Mouse (Mus musculus) ES-E14 (cell line): ENCODE measurements around the gene Ddx51. TPM values are rescaled to one million over a fixed set of nuclear protein-coding genes. Genes with fewer than 3 reads are reported as not detected.

Experiments used
- DNase-seq: peaks from one replicate; pipeline ENCODE4 v3.0.0-alpha.2; 2013; ENCODE audit warnings: low read depth, low spot score
- H3K27ac ChIP-seq: 2 replicates; pipeline ENCODE4 v1.5.1; 2012; ENCODE audit warnings: low read depth, mild to moderate bottlenecking, low read length, moderate library complexity, mixed read lengths; ENCODE audit not compliant: poor library complexity, insufficient read depth, severe bottlenecking
- H3K36me3 ChIP-seq: 2 replicates; pipeline ENCODE4 v1.6.1; 2012; ENCODE audit warnings: mild to moderate bottlenecking, low read length, moderate library complexity, mixed read lengths; ENCODE audit not compliant: control insufficient read depth, poor library complexity, insufficient read depth, severe bottlenecking
- H3K4me1 ChIP-seq, 2 experiments: fragments of 150-350 bp in 1 of 2; sonication (generic) in 1 of 2; 2 replicates each; pipeline ENCODE4 v1.6.1; 2012; ENCODE audit warnings: low read length in 2 of 2, mild to moderate bottlenecking in 1 of 2, mixed read lengths in 1 of 2; ENCODE audit not compliant: control insufficient read depth in 2 of 2, insufficient read depth in 2 of 2, poor library complexity in 1 of 2
- H3K4me3 ChIP-seq, 2 experiments: fragments of 150-350 bp in 1 of 2; sonication (generic) in 1 of 2; 2 replicates each; pipeline ENCODE4 v1.5.1; 2012; ENCODE audit warnings: low read length in 2 of 2, low read depth in 1 of 2, mild to moderate bottlenecking in 1 of 2, mixed read lengths in 1 of 2; ENCODE audit not compliant: insufficient read depth in 1 of 2, poor library complexity in 1 of 2, severe bottlenecking in 1 of 2
- H3K9ac ChIP-seq: 2 replicates; pipeline ENCODE4 v1.6.1; 2012; ENCODE audit warnings: low read depth, mild to moderate bottlenecking, low read length, mixed read lengths; ENCODE audit not compliant: poor library complexity, insufficient read depth, severe bottlenecking
- H3K9me3 ChIP-seq: fragments of 150-350 bp; sonication (generic); 2 replicates; pipeline ENCODE4 v1.6.1; 2012; ENCODE audit warnings: low read depth, mild to moderate bottlenecking, low read length; ENCODE audit not compliant: control insufficient read depth, insufficient read depth
- CHD2 ChIP-seq: IDR thresholded peaks from 2 replicates; pipeline ENCODE4 v1.6.1; 2014; ENCODE audit warnings: mild to moderate bottlenecking, low read depth, low read length, inconsistent platforms
- HCFC1 ChIP-seq: IDR thresholded peaks from 2 replicates; pipeline ENCODE4 v1.6.1; 2012; ENCODE audit warnings: low read length, inconsistent platforms, borderline replicate concordance; ENCODE audit not compliant: insufficient read depth
- MAFK ChIP-seq: IDR thresholded peaks from 2 replicates; pipeline ENCODE4 v1.6.1; 2014; ENCODE audit warnings: mild to moderate bottlenecking, low read depth, low read length, inconsistent platforms; ENCODE audit not compliant: insufficient read depth
- ZC3H11A ChIP-seq: IDR thresholded peaks from 2 replicates; pipeline ENCODE4 v1.6.1; 2012; ENCODE audit warnings: low read depth, mild to moderate bottlenecking, inconsistent platforms, low read length, borderline replicate concordance
- ZNF384 ChIP-seq: IDR thresholded peaks from 2 replicates; pipeline ENCODE4 v1.6.1; 2012; ENCODE audit warnings: low read depth, low read length, inconsistent platforms
- in situ Hi-C, 2 experiments: fragments of 600-800 bp; cut with MboI; formaldehyde crosslinking; loops; one replicate each; pipeline ENCODE4 v1.15.1; 2025; ENCODE audit warnings: low sequenced_read_pairs in 2 of 2, inconsistent platforms in 1 of 2; ENCODE audit not compliant: unreplicated experiment in 2 of 2
- total RNA-seq: library from RNA; depleted of rRNA; stranded (reverse); fragments of 300-350 nt; gene quantifications from 2 replicates; pipeline ENCODE4 v1.2.3, GENCODE M21; 2012

Gene Ddx51
- total RNA-seq, 1 experiment = 32.4 TPM

DNA sequence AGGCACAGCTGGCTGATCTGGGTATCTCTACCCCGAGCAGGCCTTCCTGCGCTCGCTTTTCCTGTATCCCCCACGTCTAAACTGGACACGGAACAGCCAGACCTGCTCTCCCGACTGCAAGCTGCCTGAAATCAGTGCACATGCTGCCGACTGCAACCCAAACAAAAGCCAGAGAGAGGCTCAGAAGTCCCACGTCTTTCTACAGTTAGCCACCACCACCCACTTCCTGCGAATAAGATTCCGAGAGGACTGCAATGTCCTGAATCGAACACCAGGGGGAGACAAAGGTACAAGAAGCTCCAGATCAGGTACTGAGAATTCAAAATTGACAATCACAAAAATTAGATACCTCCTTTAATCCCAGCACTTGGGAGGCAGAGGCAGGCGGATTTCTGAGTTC lies 13.8 kb upstream of the Ddx51 start:
- in situ Hi-C loops = loop anchor here (5.0 to 10.0 kb wide), 2 partner anchors 282 to 285 kb away; no protein-coding TSS in a partner anchor
- DNase-seq = peak; percentile 78
- TF ChIP-seq CHD2 = no peak
- TF ChIP-seq ZC3H11A = peak; percentile 79
- no peaks in the 10 kb centered on the region for H3K36me3 ChIP-seq
- H3K4me3 ChIP-seq = peak overlapping the region; percentile 43 to 66
- no peak overlapping the region; the same call in 1 of the 2 replicates for H3K27ac ChIP-seq
- peaks cover 1% of the 10 kb centered on the region; the same call in 1 of the 2 replicates for H3K9me3 ChIP-seq
- H3K4me1 ChIP-seq = peaks cover 0 to 5% of the 10 kb centered on the region in 2 experiments; a peak in 1 of 4 replicates
- H3K9ac ChIP-seq = peak overlapping the region; percentile 63

DNA sequence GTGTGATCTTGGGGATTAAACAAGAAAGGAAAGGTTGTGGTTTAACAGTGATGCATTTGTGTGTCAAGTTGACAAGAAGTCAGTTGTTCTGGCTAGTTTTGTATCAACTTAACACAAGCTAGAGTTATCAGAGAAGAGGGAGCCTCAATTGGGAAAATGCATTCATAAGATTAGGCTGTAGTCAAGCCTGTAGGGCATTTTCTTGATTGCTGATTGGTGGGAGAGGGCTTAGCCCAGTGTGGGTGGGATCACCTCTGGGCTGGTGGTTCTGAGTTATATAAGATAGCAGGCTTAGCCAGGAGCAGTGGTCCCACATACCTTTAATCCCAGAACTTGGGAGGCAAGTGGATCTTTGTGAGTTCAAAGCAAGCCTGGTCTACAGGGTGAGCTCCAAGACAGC lies 6.9 kb upstream of the Ddx51 start:
- Histone ChIP-seq H3K9me3 (peaks cover 2% of the 10 kb centered on the region; the same call in 1 of the 2 replicates), H3K4me1 (no peaks in the 10 kb centered on the region), H3K4me3 (no peak overlapping the region), H3K27ac (no peak overlapping the region), H3K9ac (no peak overlapping the region), H3K36me3 (peaks cover 44% of the 10 kb centered on the region)
- DNase-seq = no peak
- in situ Hi-C loops = no loop called here
- TF ChIP-seq CHD2 = no peak
- TF ChIP-seq ZNF384 = no peak
- TF ChIP-seq HCFC1 = no peak
- no peak for TF ChIP-seq MAFK

GRCm38 (mm10) chr5:110653686-110654085 lies 435 bp downstream of the Ddx51 start:
- in situ Hi-C loops = no loop called here
- TF ChIP-seq CHD2 (no peak), MAFK (no peak), ZNF384 (no peak), ZC3H11A (no peak), HCFC1 (no peak)
- DNase-seq = no peak
- no peak overlapping the region for H3K27ac ChIP-seq
- H3K9me3 ChIP-seq = no peaks in the 10 kb centered on the region
- H3K36me3 ChIP-seq = peaks cover 70% of the 10 kb centered on the region
- H3K4me3 ChIP-seq = peak overlapping the region; percentile 87 to 93
- peaks cover 4 to 5% of the 10 kb centered on the region in 2 experiments; a peak in 2 of 4 replicates for H3K4me1 ChIP-seq
- H3K9ac ChIP-seq = peak overlapping the region; percentile 84

- in situ Hi-C loops = no loop called here
- no peak overlapping the region for H3K4me3 ChIP-seq
- peaks cover 49% of the 10 kb centered on the region for H3K36me3 ChIP-seq
- H3K4me1 ChIP-seq = no peaks in the 10 kb centered on the region
- no peaks in the 10 kb centered on the region for H3K9me3 ChIP-seq
- DNase-seq = no peak
- no peak overlapping the region for H3K27ac ChIP-seq
- TF ChIP-seq MAFK (no peak), ZC3H11A (no peak), ZNF384 (no peak), HCFC1 (no peak), CHD2 (no peak)
- no peak overlapping the region for H3K9ac ChIP-seq
These were observed 6.4 kb downstream of the Ddx51 start for GRCm38 (mm10) chr5:110659682-110660081.

- H3K27ac ChIP-seq = no peak overlapping the region
- H3K36me3 ChIP-seq = peaks cover 38% of the 10 kb centered on the region
- H3K9ac ChIP-seq = no peak overlapping the region
- no peak for TF ChIP-seq CHD2
- TF ChIP-seq ZC3H11A = no peak
- TF ChIP-seq HCFC1 = no peak
- no peak for TF ChIP-seq ZNF384
- TF ChIP-seq MAFK = no peak
- in situ Hi-C loops = no loop called here
- no peaks in the 10 kb centered on the region for H3K9me3 ChIP-seq
- no peak overlapping the region for H3K4me3 ChIP-seq
- DNase-seq = no peak
- H3K4me1 ChIP-seq = no peaks in the 10 kb centered on the region; a peak in 1 of 4 replicates
These were observed 10.8 kb downstream of the Ddx51 start for GRCm38 (mm10) chr5:110664041-110664440.
